Mouse (Mus musculus): ENCODE results near the gene Ggta1. TPM values are rescaled to one million over a fixed set of nuclear protein-coding genes. Genes with fewer than 3 reads are reported as not detected.

Gene Ggta1
- polyA plus RNA-seq, 1 experiment from 2014 or later = 26.7 TPM

- 33% methylated on average over 5 of the region's 5 CpGs for whole genome bisulfite sequencing
- H3K4me1 ChIP-seq = peaks cover 8% of the 10 kb centered on the region
- ATAC-seq (ENCODE audit: insufficient read depth, low FRiP score, low read depth) = no peak
These were observed 24.1 kb upstream of the Ggta1 start for GRCm38 (mm10) chr2:35486981-35487655.

GRCm38 (mm10) chr2:35484102-35484501 lies 21.1 kb upstream of the Ggta1 start:
- ATAC-seq (ENCODE audit: insufficient read depth, low FRiP score, low read depth) = no peak
- no peak overlapping the region for H3K27ac ChIP-seq
- H3K27me3 ChIP-seq (replicated peaks) = no peaks in the 10 kb centered on the region
- no peak overlapping the region for H3K4me3 ChIP-seq (replicated peaks)
- no peaks in the 10 kb centered on the region for H3K4me1 ChIP-seq
- no peaks in the 10 kb centered on the region for H3K9me3 ChIP-seq
- H3K9ac ChIP-seq = no peak overlapping the region
- H3K4me2 ChIP-seq = no peak overlapping the region
- H3K36me3 ChIP-seq = no peaks in the 10 kb centered on the region
- 85% methylated on average over 3 of the region's 3 CpGs for WGBS

More at GRCm38 (mm10) chr2:35486981-35487655, 24.1 kb upstream of the Ggta1 start:
- Histone ChIP-seq H3K9ac (no peak overlapping the region), H3K9me3 (no peaks in the 10 kb centered on the region), H3K27me3 (replicated peaks) (no peaks in the 10 kb centered on the region), H3K27ac (peak overlapping the region; percentile 16; the same call in 1 of the 2 replicates), H3K36me3 (no peaks in the 10 kb centered on the region), H3K4me2 (no peak overlapping the region), H3K4me3 (replicated peaks) (no peak overlapping the region)

GRCm38 (mm10) chr2:35483402-35483801 lies 20.4 kb upstream of the Ggta1 start:
- 83% methylated on average over 9 of the region's 9 CpGs for WGBS
- ATAC-seq (ENCODE audit: insufficient read depth, low FRiP score, low read depth) = no peak
- Histone ChIP-seq H3K4me3 (replicated peaks) (no peak overlapping the region), H3K4me1 (no peaks in the 10 kb centered on the region), H3K9ac (no peak overlapping the region), H3K36me3 (no peaks in the 10 kb centered on the region), H3K27ac (no peak overlapping the region), H3K27me3 (replicated peaks) (no peaks in the 10 kb centered on the region), H3K9me3 (no peaks in the 10 kb centered on the region), H3K4me2 (no peak overlapping the region)

GRCm38 (mm10) chr2:35481322-35481990 lies 18.4 kb upstream of the Ggta1 start:
- Histone ChIP-seq H3K9ac (no peak overlapping the region), H3K4me3 (replicated peaks) (no peak overlapping the region), H3K27me3 (replicated peaks) (no peaks in the 10 kb centered on the region), H3K9me3 (no peaks in the 10 kb centered on the region), H3K27ac (no peak overlapping the region), H3K4me1 (no peaks in the 10 kb centered on the region), H3K4me2 (no peak overlapping the region), H3K36me3 (no peaks in the 10 kb centered on the region)
- no peak for ATAC-seq (ENCODE audit: insufficient read depth, low FRiP score, low read depth)
- 74% methylated on average over 7 of the region's 7 CpGs for WGBS

- no peaks in the 10 kb centered on the region for H3K27me3 ChIP-seq (replicated peaks)
- WGBS = 45% methylated on average over 3 of the region's 3 CpGs
- H3K4me3 ChIP-seq (replicated peaks) = no peak overlapping the region
- no peak overlapping the region for H3K4me2 ChIP-seq
- H3K36me3 ChIP-seq = no peaks in the 10 kb centered on the region
- no peak for ATAC-seq (ENCODE audit: insufficient read depth, low FRiP score, low read depth)
- H3K9me3 ChIP-seq = no peaks in the 10 kb centered on the region
- H3K4me1 ChIP-seq = no peaks in the 10 kb centered on the region
- peak overlapping the region; percentile 17; the same call in 1 of the 2 replicates for H3K27ac ChIP-seq
- no peak overlapping the region for H3K9ac ChIP-seq
These were observed 17.0 kb upstream of the Ggta1 start for GRCm38 (mm10) chr2:35480073-35480472.

- no peaks in the 10 kb centered on the region for H3K36me3 ChIP-seq
- H3K27me3 ChIP-seq (replicated peaks) = no peaks in the 10 kb centered on the region
- H3K4me3 ChIP-seq (replicated peaks) = no peak overlapping the region
- no peak for ATAC-seq (ENCODE audit: insufficient read depth, low FRiP score, low read depth)
- no peak overlapping the region for H3K27ac ChIP-seq
- no peak overlapping the region for H3K9ac ChIP-seq
- no peak overlapping the region for H3K4me2 ChIP-seq
- H3K9me3 ChIP-seq = no peaks in the 10 kb centered on the region
- no peaks in the 10 kb centered on the region for H3K4me1 ChIP-seq
- 57% methylated on average over 3 of the region's 3 CpGs for WGBS
These were observed 15.7 kb upstream of the Ggta1 start for GRCm38 (mm10) chr2:35478812-35479122.

- H3K4me2 ChIP-seq = no peak overlapping the region
- H3K27me3 ChIP-seq (replicated peaks) = no peaks in the 10 kb centered on the region
- H3K9ac ChIP-seq = no peak overlapping the region
- no peaks in the 10 kb centered on the region for H3K36me3 ChIP-seq
- no peaks in the 10 kb centered on the region for H3K4me1 ChIP-seq
- WGBS = 69% methylated on average over 10 of the region's 10 CpGs
- H3K9me3 ChIP-seq = no peaks in the 10 kb centered on the region
- no peak for ATAC-seq (ENCODE audit: insufficient read depth, low FRiP score, low read depth)
- no peak overlapping the region for H3K27ac ChIP-seq
- no peak overlapping the region for H3K4me3 ChIP-seq (replicated peaks)
These were observed 15.2 kb upstream of the Ggta1 start for GRCm38 (mm10) chr2:35477999-35478811.

- WGBS = 78% methylated on average over 6 of the region's 6 CpGs
- no peaks in the 10 kb centered on the region for H3K4me1 ChIP-seq
- no peaks in the 10 kb centered on the region for H3K9me3 ChIP-seq
- no peak overlapping the region for H3K9ac ChIP-seq
- H3K4me3 ChIP-seq (replicated peaks) = no peak overlapping the region
- no peaks in the 10 kb centered on the region for H3K27me3 ChIP-seq (replicated peaks)
- H3K27ac ChIP-seq = no peak overlapping the region
- no peak for ATAC-seq (ENCODE audit: insufficient read depth, low FRiP score, low read depth)
- no peak overlapping the region for H3K4me2 ChIP-seq
- H3K36me3 ChIP-seq = no peaks in the 10 kb centered on the region
These were observed 14.3 kb upstream of the Ggta1 start for GRCm38 (mm10) chr2:35477321-35477720.

- Histone ChIP-seq H3K9me3 (no peaks in the 10 kb centered on the region), H3K36me3 (no peaks in the 10 kb centered on the region), H3K9ac (no peak overlapping the region), H3K27ac (no peak overlapping the region), H3K27me3 (replicated peaks) (no peaks in the 10 kb centered on the region), H3K4me1 (no peaks in the 10 kb centered on the region), H3K4me2 (no peak overlapping the region), H3K4me3 (replicated peaks) (no peak overlapping the region)
- WGBS = 100% methylated on average over 1 of the region's 1 CpGs
- no peak for ATAC-seq (ENCODE audit: insufficient read depth, low FRiP score, low read depth)
These were observed 11.9 kb upstream of the Ggta1 start for GRCm38 (mm10) chr2:35474916-35475315.

- WGBS = 76% methylated on average over 3 of the region's 3 CpGs
- H3K4me2 ChIP-seq = no peak overlapping the region
These were observed 6.2 kb upstream of the Ggta1 start for GRCm38 (mm10) chr2:35469266-35469665.

GRCm38 (mm10) chr2:35468276-35468675 lies 5.2 kb upstream of the Ggta1 start:
- H3K4me1 ChIP-seq = no peaks in the 10 kb centered on the region
- no peak for ATAC-seq (ENCODE audit: insufficient read depth, low FRiP score, low read depth)
- no peaks in the 10 kb centered on the region for H3K36me3 ChIP-seq
- no peaks in the 10 kb centered on the region for H3K9me3 ChIP-seq
- H3K27me3 ChIP-seq (replicated peaks) = no peaks in the 10 kb centered on the region
- no peak overlapping the region for H3K27ac ChIP-seq
- no peak overlapping the region for H3K9ac ChIP-seq
- 66% methylated on average over 2 of the region's 2 CpGs for WGBS
- H3K4me2 ChIP-seq = no peak overlapping the region
- no peak overlapping the region for H3K4me3 ChIP-seq (replicated peaks)

More at GRCm38 (mm10) chr2:35469266-35469665, 6.2 kb upstream of the Ggta1 start:
- Histone ChIP-seq H3K27me3 (replicated peaks) (no peaks in the 10 kb centered on the region), H3K9ac (no peak overlapping the region), H3K27ac (no peak overlapping the region), H3K4me3 (replicated peaks) (no peak overlapping the region), H3K9me3 (no peaks in the 10 kb centered on the region), H3K36me3 (no peaks in the 10 kb centered on the region), H3K4me1 (no peaks in the 10 kb centered on the region)
- no peak for ATAC-seq (ENCODE audit: insufficient read depth, low FRiP score, low read depth)

GRCm38 (mm10) chr2:35467855-35468254 lies 4.8 kb upstream of the Ggta1 start:
- H3K4me3 ChIP-seq (replicated peaks) = no peak overlapping the region
- no peaks in the 10 kb centered on the region for H3K27me3 ChIP-seq (replicated peaks)
- no peak overlapping the region for H3K4me2 ChIP-seq
- WGBS = 53% methylated on average over 3 of the region's 3 CpGs
- peaks cover 2% of the 10 kb centered on the region; the same call in 1 of the 2 replicates for H3K4me1 ChIP-seq
- no peaks in the 10 kb centered on the region for H3K36me3 ChIP-seq
- no peak overlapping the region for H3K27ac ChIP-seq
- H3K9ac ChIP-seq = no peak overlapping the region
- no peak for ATAC-seq (ENCODE audit: insufficient read depth, low FRiP score, low read depth)
- H3K9me3 ChIP-seq = no peaks in the 10 kb centered on the region
